Mouse (Mus musculus): ENCODE results near the gene Cebpe.

GRCm38 (mm10) chr14:54696752-54697151 lies 15.2 kb downstream of the Cebpe start:
- TF ChIP-seq EP300 (IDR thresholded peaks at IDR 0.05; ENCODE audit: insufficient read depth, low read depth, low read length): no peak
- no peak for TF ChIP-seq CTCF (IDR thresholded peaks at IDR 0.05; ENCODE audit: low read depth, low read length)
